Mouse (Mus musculus) mature B cell (primary cell): Measurements from ENCODE around the gene Dars2.
"Not testable (repeated sequence)": the region's sequence is repeated elsewhere in the genome, so short reads cannot be mapped to it uniquely, and the experiment has no call there.

ENCODE experiments used
- in situ Hi-C: fragments of 300-500 bp; cut with MboI; formaldehyde crosslinking; loops from 2 replicates; pipeline ENCODE4 v1.14.3; 2019

The Dars2 gene

DNA sequence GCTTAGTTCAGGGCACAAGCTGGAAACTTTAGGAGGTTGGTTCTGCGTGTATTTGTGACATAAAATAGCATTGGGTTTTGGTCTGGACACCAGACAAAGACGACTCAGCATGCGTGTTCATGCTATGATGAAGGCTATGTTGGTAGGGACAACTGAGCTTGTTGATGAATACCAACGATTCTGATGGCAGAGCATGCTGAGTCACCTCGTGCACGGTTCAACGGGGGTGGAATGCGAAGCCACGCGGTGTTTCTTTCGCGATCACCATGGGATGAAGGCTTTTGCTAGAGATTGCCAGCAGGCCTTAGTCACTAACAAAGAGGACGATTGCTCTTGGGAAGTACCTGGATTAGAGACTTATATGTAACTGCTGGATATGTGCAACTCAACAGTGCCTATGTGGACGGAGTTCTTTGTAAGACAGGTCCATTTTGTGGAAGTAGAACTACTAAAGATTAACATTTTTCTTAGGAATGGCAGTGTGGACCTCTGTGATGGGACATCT is 35.1 kb downstream of the Dars2 start:
- in situ Hi-C loops: no loop called here

DNA sequence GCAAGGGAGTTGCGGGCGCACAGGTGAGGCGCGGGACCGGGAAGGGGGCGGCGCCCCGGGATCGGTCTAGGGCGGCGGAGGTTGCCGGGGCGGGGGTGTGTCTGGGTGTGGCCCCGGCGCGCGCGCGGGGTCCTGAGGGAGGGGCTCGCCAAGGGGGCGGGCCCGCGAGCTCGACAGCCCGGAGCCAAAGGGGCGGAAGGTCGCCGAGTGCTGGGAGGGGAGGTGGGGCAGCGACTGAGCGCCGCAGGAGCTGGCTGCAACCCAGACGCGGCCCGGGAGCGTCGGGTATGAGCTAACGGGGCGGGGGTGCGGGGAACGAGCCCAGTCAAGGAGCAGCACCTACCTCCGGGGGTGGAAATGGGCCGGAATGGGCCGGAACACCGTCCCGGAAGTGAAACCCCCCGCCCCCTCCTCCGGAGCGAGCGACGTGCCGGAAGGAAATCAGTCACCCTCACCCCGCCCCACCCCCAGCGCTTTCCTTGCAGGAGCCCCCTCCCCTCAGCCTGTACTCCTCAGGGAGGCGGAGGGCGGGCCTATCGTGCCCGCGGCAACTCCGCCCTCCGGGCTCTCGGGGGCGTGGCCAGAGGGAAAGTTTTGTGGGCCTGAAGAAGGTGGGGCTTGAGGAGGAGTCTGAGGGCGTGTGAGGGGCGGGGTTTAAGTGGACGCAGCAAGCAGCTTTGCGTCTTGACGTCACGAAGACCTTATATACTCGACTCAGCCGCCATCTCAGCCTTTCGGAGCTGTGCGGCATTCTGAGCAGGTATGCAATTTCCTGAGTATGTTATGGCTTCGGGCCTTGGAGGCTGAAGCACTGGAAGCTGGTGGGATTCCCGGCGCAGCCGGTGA is 35.8 kb downstream of the Dars2 start, which contains the start of gene Zbtb37:
Gene Zbtb37, minus strand, starts transcription at position 415 of the 846 bp plus-strand sequence.
- in situ Hi-C loops: no loop called here

DNA sequence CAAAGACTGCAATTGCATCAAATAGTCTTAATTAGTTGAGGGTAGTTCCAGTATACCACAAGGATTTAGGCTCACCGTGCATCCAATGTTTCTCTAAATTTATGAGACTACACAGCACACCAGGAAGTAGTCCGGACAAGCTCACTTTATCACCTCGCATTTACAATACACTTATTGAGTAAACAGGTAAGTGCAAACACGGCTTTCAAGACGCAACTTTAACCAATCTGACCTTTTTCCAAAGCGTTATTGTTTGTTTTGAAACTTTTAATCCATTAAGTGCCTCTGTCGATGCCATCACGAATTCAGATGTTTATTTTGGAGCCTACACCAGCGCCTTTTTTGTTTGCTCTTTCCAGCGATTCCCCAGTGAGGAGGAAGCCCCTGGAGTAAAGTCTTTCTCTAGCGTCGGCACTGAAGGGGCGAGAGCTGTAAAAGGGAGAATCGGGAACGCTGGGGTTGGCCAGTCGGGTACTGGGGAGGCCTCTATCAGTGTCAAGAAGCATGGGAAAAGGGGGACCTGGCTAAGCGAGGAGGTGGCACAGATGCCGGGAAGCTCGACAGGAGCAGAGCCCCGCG is 36.5 kb downstream of the Dars2 start:
- in situ Hi-C loops: no loop called here

DNA sequence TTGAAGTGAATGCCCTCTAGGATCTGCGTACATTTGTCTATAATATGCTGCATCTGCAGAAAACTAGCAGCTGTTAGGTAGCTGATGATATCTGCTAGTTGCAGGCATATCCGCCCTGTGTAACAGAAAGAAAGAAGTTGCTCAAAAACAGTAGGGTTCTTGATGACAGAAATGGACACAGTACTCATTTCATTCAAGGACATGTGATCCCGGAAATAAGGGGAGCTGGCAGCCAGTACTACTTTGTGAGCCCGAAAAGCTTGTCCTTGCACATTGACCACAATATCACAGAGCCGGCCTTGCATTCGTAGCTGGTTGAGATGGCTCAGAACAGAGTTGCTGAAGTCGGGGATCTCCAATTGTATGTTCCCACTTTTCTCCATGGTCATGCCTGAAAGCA is 38.1 kb downstream of the Dars2 start:
- in situ Hi-C loops: no loop called here

DNA sequence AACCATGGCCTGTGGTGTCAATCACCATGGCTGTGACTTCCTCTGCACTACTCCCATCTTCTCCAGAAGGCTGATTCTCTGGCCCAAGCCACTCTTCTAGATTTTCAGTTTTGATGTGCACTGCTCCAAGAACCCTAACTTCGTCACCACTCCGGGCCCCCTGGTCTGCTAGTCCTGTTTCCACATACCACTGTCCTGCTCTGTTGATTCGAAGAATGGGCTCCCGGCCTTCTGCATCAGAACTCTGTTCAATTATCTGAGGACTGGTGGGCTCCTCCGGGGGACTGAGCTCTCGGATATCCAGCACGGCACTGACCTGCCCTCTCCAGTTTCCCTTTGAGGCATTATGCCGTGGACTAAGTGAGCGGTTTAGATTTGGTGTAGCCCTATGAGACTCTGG is 38.6 kb downstream of the Dars2 start:
- in situ Hi-C loops: no loop called here

DNA sequence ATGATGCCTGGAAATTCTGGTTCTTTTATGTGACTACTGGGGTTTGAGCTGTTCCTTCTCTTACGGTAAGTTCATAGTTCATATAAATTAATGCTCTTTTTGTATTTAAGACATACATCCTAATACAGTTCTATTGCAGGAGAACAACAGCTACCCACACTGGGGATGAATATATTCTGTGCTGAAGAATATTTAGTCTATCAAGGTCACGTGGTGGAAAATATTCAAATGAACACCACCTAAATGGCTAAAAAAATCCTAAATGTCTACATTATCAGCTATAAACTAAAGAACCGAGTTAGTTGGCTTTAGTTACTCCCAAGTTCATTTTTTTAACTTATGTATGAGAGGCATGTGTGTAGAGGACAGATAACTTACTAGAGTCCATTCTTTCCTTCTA is 40.4 kb downstream of the Dars2 start:
- in situ Hi-C loops: no loop called here

DNA sequence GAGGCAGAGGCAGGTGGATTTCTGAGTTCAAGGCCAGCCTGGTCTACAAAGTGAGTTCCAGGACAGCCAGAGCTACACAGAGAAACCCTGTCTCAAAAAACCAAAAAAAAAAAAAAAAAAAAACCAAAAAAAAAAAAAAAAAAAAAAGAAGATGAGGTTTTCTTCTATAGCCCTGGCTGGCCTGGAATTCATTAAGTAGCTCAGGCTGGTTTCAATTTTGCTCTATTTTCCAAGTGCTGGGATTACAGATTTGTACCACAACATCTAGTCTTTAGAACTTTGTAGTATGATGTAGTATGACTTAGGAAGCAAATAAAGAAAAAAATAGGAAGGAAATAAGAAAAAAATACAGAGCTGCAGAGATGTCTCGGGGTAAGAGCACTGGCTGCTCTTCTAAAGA is 42.0 kb downstream of the Dars2 start:
- in situ Hi-C loops: not testable (repeated sequence)

DNA sequence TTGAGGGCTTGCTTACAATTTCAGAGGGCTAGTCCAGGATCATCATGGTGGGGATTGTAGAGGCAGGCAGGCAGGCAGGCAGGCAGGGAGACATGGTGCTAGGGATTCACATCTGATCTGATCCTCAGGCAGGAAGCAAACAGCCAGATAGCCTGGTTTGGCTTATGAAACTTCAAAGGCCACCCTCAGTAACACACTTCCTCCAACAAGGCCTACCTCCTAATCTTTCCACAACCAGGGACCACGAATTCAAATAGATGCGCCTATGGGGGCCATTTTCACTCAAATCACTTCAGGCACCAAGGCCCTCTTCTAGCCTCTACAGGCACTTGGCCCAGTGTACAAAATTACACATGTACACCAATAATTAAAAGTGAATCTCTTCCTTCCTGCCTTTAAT is 43.3 kb downstream of the Dars2 start:
- in situ Hi-C loops: no loop called here

DNA sequence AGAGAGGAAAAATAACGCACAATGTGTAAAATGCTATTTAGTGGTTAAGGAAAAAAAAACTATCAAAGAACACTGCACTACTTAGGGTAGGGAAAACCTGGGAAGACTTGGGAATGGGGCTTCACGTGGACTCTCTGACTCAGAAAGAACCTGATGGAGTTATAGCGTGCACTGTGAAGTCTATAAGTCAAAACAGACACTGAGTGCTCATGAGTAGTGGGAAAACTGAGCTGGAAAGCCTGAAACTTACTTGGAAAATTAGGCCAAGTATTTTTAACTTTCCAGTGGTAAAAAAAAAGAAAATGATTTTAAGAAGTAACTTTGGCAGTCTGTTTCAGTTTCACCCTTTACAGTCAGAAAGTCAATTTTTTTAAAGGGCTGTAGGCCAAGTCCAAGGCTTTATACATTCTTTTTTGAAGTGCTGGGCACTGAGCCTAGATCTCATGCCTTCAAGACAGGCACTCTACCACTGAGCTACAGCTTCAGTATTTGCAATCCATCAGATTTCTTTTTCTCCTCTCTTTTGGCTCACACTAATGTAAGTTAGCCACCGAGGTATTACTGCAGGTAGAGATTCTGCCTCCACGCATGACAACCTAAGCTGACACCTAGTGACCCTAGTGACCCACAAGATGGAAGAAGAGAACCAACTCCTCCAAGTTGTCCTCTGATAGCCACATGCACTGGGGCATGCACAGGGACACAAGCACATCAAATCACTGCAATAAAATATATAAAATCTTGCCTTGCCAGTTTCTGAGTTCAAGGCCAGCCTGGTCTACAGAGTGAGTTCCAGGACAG is 44.8 kb downstream of the Dars2 start:
- in situ Hi-C loops: no loop called here

DNA sequence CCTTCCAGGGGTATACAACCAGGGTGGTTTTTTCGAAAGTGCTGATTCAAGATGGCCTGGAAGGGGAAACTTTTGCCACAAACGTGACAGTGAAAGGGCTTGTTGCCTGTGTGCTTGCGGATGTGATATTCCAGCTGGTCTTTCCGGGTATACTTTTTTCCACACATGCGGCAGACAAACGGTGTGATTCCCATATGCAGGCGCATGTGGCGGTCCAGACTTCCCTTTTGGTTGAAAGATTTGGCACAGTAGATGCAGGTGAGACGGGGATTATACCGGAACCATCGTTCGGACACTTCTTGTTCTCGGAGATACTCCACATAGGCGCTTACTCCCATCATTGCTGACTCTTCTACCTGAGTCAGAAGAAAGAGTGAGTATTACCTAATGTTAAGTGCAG is 50.4 kb downstream of the Dars2 start:
- in situ Hi-C loops: no loop called here

DNA sequence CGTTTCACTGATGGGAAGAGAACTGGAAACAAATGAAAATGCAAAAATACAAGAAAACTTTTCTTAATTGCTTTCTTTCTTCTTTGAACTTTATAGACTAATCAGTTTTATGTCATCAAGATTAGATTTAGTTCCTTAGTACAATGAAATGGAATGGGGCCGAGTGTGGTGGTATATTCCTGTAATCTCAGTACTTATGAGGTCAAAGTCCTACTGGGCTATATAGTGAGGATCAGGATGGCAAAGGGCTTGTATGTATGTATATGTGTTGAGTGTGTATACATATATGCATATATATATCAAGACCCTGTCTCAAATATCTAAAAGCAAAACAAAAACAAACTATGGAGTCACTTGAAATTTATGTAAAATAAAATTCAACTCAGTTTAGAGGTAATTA is 54.1 kb downstream of the Dars2 start:
- in situ Hi-C loops: no loop called here

DNA sequence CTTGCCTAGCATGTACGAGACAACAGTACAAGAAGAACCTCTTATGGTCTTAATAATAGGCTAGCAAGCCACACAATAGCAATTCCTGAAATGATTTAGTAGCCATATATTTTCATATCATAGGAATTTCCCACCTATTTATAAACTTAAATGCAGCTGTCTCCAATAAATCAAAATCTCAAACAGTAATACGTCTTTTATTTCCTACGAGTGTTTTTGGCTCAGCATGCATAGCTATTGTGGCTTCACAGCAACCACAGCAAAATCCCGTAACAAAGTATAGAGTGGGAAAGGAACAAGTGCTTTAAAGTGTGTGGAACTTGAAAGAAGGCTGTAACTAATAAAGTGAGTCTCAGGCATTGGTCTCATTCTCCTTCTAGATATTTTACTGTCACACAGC is 60.0 kb downstream of the Dars2 start:
- in situ Hi-C loops: no loop called here

DNA sequence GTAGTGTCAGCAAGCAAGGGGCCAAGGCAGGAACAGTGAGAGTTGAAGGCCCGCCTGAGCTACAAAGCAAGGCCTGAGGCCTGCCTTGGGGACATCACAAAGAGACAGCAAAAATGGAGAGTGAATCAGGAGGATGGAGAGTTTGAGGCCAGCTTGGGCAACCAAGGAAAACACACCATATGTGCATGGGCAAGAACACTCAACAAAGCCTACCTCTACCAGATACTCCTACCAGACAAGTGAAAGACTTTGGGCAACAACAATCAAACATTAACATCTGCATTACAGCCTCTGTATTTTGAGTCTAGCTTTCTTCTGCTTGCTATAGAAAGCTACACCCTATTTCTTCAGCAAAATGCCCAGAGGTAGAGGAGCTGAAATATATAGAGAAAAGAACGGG is 62.4 kb downstream of the Dars2 start:
- in situ Hi-C loops: no loop called here

DNA sequence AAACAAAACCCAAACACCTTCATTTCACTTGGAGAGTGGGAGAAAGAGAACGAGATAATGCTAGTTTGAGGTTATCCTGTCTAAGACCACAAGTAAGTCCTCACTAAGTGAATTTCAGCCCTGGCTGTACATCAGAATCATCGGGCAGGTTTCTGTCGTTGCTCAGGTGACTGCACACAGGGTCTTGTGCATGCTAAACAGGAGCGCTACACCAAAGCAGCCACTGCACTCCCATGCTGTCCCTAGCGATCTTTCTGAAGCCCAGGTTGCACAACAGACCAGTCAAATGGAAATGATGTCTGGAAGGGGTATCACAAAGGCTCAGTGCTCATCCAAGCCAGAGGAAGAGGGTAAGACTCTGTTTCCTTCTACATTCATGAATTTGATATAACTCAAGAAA is 64.0 kb downstream of the Dars2 start:
- in situ Hi-C loops: no loop called here

DNA sequence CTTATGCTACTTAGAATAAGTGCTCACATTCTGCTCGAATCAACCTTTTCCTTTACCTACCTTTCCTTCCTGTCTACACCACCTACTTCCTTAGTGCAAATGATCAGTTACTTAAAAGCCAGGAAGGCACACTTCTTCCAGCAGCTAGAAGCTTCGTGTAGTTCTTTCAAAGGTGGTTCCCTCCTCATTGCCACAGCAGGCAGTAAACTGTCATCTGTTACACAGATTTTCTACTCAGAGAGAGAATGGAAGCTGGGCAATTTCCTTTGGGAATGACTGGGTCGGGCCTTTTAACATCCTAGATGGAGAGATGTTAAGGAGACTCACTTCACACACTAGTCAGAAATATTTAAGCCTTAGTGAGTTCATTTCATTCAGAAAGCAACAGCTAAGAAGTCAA is 64.9 kb downstream of the Dars2 start:
- in situ Hi-C loops: no loop called here

DNA sequence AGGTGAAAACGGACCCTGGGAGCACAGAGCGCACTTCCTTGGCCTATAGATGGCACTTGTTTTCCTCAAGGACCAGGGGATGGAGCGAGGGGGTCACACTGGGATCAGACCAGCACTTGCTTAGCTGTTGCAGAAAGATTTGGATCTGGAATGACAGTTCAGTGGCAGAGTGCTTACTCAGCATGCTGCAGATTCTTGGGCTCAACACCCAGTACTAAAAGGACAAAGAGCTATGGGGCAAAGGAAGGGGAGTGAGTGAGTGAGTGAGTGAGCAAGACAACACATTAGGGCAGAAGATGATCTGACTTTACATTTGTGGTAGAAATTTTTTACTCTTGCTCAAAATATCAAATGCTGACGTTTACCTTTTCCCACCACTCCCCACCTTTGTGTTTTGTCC is 65.5 kb downstream of the Dars2 start:
- in situ Hi-C loops: no loop called here

DNA sequence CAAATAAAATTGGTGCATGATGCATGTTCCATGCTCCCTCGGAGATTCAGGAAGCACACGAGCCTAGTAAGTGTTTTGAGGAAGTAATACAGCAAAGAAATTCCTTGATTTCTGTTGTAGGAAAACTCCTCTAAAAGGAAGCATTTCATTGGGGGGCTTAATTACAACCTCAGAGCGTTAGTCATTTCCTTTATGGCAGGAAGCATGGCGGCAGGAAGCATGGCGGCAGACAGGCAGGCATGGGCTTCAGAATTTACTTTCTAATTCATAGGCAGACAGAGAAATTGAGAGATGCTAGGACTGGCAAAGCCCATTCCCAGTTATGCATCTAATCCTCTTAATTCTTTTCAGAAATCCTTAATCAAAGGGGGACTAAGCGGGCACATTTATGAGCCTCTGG is 76.6 kb downstream of the Dars2 start:
- in situ Hi-C loops: no loop called here
